Mouse (Mus musculus): ENCODE data around the gene Atg4d.
"Not testable (repeated sequence)": the region's sequence is repeated elsewhere in the genome, so short reads cannot be mapped to it uniquely, and the experiment has no call there.

Atg4d gene

GRCm38 (mm10) chr9:21265000-21265561 lies at the start of gene Atg4d:
TSS of gene Atg4d (plus strand) at chr9:21265293.
- DNase-seq (ENCODE audit: low spot score): peak; percentile 88

GRCm38 (mm10) chr9:21216050-21216841 lies 48.8 kb upstream of the Atg4d start:
- DNase-seq (ENCODE audit: low spot score): no peak

- DNase-seq (ENCODE audit: low spot score): peak; percentile 34
Observed at GRCm38 (mm10) chr9:21219820-21220219, 45.3 kb upstream of the Atg4d start.

- DNase-seq (ENCODE audit: low spot score): peak; percentile 89
Observed at GRCm38 (mm10) chr9:21220490-21221382, 44.4 kb upstream of the Atg4d start.

GRCm38 (mm10) chr9:21221383-21221929 lies 43.6 kb upstream of the Atg4d start:
- peak; percentile 67 for DNase-seq (ENCODE audit: low spot score)

GRCm38 (mm10) chr9:21223490-21223889 lies 41.6 kb upstream of the Atg4d start:
- not testable (repeated sequence) for DNase-seq (ENCODE audit: low spot score)

- no peak for DNase-seq (ENCODE audit: low spot score)
Observed at GRCm38 (mm10) chr9:21223906-21224305, 41.2 kb upstream of the Atg4d start.

- no peak for DNase-seq (ENCODE audit: low spot score)
Observed at GRCm38 (mm10) chr9:21224576-21225414, 40.3 kb upstream of the Atg4d start.

GRCm38 (mm10) chr9:21225415-21225758 lies 39.7 kb upstream of the Atg4d start:
- no peak for DNase-seq (ENCODE audit: low spot score)

- no peak for DNase-seq (ENCODE audit: low spot score)
Observed at GRCm38 (mm10) chr9:21227342-21227741, 37.8 kb upstream of the Atg4d start.

- no peak for DNase-seq (ENCODE audit: low spot score)
Observed at GRCm38 (mm10) chr9:21231551-21231950, 33.5 kb upstream of the Atg4d start.

- no peak for DNase-seq (ENCODE audit: low spot score)
Observed at GRCm38 (mm10) chr9:21232867-21233266, 32.2 kb upstream of the Atg4d start.

- DNase-seq (ENCODE audit: low spot score): no peak
Observed at GRCm38 (mm10) chr9:21233366-21233765, 31.7 kb upstream of the Atg4d start.

GRCm38 (mm10) chr9:21233805-21234204 lies 31.3 kb upstream of the Atg4d start:
- DNase-seq (ENCODE audit: low spot score): no peak

- DNase-seq (ENCODE audit: low spot score): peak; percentile 41
Observed at GRCm38 (mm10) chr9:21235341-21235740, 29.8 kb upstream of the Atg4d start.

- no peak for DNase-seq (ENCODE audit: low spot score)
Observed at GRCm38 (mm10) chr9:21236991-21237367, 28.1 kb upstream of the Atg4d start.

- DNase-seq (ENCODE audit: low spot score): peak; percentile 41
Observed at GRCm38 (mm10) chr9:21237368-21238003, 27.6 kb upstream of the Atg4d start.

GRCm38 (mm10) chr9:21238004-21238732 lies 26.9 kb upstream of the Atg4d start:
- no peak for DNase-seq (ENCODE audit: low spot score)

- peak; percentile 75 for DNase-seq (ENCODE audit: low spot score)
Observed at GRCm38 (mm10) chr9:21238733-21239464, 26.2 kb upstream of the Atg4d start, which contains the start of gene Keap1. TSS of gene Keap1 (minus strand) at chr9:21239361.

GRCm38 (mm10) chr9:21239465-21239848 lies 25.6 kb upstream of the Atg4d start:
- DNase-seq (ENCODE audit: low spot score): no peak
